Comparison of ENCODE assay signal across 23 mouse cellular contexts in the genomic region with DNA sequence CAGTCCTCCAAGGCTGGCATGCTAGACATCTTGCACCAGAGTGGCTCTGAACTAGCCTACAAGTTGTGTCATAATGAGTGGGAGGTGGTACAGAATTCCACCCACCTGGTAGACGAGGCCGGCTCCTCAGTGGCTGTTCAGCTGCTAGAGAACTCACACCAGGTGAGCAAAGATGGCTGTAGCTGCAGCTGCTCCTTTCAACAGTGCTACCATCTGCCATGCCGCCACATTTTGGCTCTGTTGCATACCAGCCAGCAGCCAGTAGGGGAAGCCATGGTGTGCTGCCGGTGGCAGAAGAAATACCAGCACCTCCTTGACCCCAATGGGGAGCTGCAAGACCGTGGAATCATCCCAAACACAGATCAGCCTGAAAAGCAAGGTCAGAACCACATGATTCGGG. TPM values are rescaled to one million over a fixed set of nuclear protein-coding genes. Genes with fewer than 3 reads are reported as not detected.
DNase-seq lines count a peak whose midpoint lies in the region; TF ChIP-seq lines count a peak whose summit lies in the region.
"Had no signal": no experiment of that assay in that cellular context is flagged by ENCODE, and none has a peak within 500 bp of the region (broad histone marks: within the 10 kb centered on the region; RNA-seq: fewer than 3 reads in every experiment).

No protein-coding gene starts in this region.

- H3K4me1 ChIP-seq in ES-Bruce4 (ENCODE audit: control insufficient read depth, insufficient read depth, low read length) = peaks cover 10% of the 10 kb centered on the region

- TF ChIP-seq CTCF in layer of hippocampus, adult 2 months (conservative IDR thresholded peaks at IDR 0.05) = 0 out of 2 replicates have a peak, but pooled peaks have one; percentile 20
- TF ChIP-seq CTCF in ES-Bruce4 (IDR thresholded peaks at IDR 0.05; ENCODE audit: low read depth, low read length) = peak; percentile 10

- DNase-seq in cerebellum, postnatal 10 days = peak; percentile 56 to 57
- DNase-seq in cerebellum, postnatal 4 days (ENCODE audit: low spot score in 2 of 2) = no peak
- no peak for DNase-seq in layer of hippocampus, adult 2 months (ENCODE audit: low spot score in 2 of 2)
- no peak for DNase-seq in layer of hippocampus, adult 9-10 months (ENCODE audit: low spot score)
- peak; percentile 44 for DNase-seq in R1 (ENCODE audit: low read depth, low spot score)
- no peak for DNase-seq in thymus, postnatal 4 days
- no peak for DNase-seq in right cerebral cortex, adult 2 months (ENCODE audit: low spot score in 2 of 2)
- DNase-seq: adrenal gland, adult 2 months; adrenal gland, postnatal 25 days; gastrocnemius, adult 2 months; gastrocnemius, postnatal 25 days; heart, postnatal 36 days; kidney, adult 18-20 months had no signal

- H3K9me3 ChIP-seq in ES-Bruce4 (replicated peaks; ENCODE audit: control insufficient read depth, insufficient read depth, low read length, poor library complexity, severe bottlenecking) = no peaks in the 10 kb centered on the region
- H3K9me3 ChIP-seq: embryonic facial prominence, embryonic 13.5 days; forebrain, embryonic 12.5 days; heart, embryonic 13.5 days; hindbrain, embryonic 15.5 days had no signal

- no peak for TF ChIP-seq EP300 in ES-Bruce4 (IDR thresholded peaks at IDR 0.05; ENCODE audit: insufficient read depth, low read depth, low read length)

- no peak overlapping the region for H3K9ac ChIP-seq in ES-Bruce4 (ENCODE audit: low read depth, poor library complexity, severe bottlenecking)
- H3K9ac ChIP-seq: embryonic facial prominence, embryonic 13.5 days; forebrain, embryonic 12.5 days; heart, embryonic 13.5 days; hindbrain, embryonic 15.5 days had no signal

- no peaks in the 10 kb centered on the region for H3K27me3 ChIP-seq in ES-Bruce4 (ENCODE audit: control insufficient read depth, insufficient read depth, low read length, poor library complexity, severe bottlenecking)
- H3K27me3 ChIP-seq: embryonic facial prominence, embryonic 13.5 days; forebrain, embryonic 12.5 days; heart, embryonic 13.5 days; hindbrain, embryonic 15.5 days; Patski had no signal

- peaks cover 26% of the 10 kb centered on the region for H3K36me3 ChIP-seq in ES-Bruce4 (ENCODE audit: control insufficient read depth, insufficient read depth, low read length, poor library complexity, severe bottlenecking)

- H3K27ac ChIP-seq in layer of hippocampus, adult 2 months = no peak overlapping the region
- H3K27ac ChIP-seq in ES-Bruce4 (ENCODE audit: insufficient read depth, low read length) = peak overlapping the region; percentile 76
- H3K27ac ChIP-seq: embryonic facial prominence, embryonic 13.5 days; forebrain, embryonic 12.5 days; gastrocnemius, adult 2 months; heart, embryonic 13.5 days; hindbrain, embryonic 15.5 days had no signal

- no peak for TF ChIP-seq POLR2A in ES-Bruce4 (IDR thresholded peaks at IDR 0.05; ENCODE audit: insufficient read depth, low read length)

- no peak overlapping the region for H3K4me3 ChIP-seq in layer of hippocampus, adult 2 months
- H3K4me3 ChIP-seq in ES-Bruce4 (ENCODE audit: low read depth, low read length) = no peak overlapping the region
- H3K4me3 ChIP-seq: embryonic facial prominence, embryonic 13.5 days; forebrain, embryonic 12.5 days; gastrocnemius, adult 2 months; heart, embryonic 13.5 days; hindbrain, embryonic 15.5 days had no signal

RNA-seq across cellular contexts. Expression of a gene that starts 1.4 kb away (rescaled TPM):
- total RNA-seq in layer of hippocampus, adult 2 months (2021) = 10 to 100 TPM; 23.6 to 25.2 TPM
- 39.5 and 50.0 TPM in 2 replicates for polyA plus RNA-seq in ES-Bruce4 (2011; ENCODE audit: insufficient read depth, insufficient read length, low read depth, missing spikeins)

RNA-seq across cellular contexts. Expression of a gene that starts 7.3 kb away (rescaled TPM):
- total RNA-seq in layer of hippocampus, adult 2 months (2021) = under 1 TPM; 0.47 to 0.79 TPM
- polyA plus RNA-seq in ES-Bruce4 (2011; ENCODE audit: insufficient read depth, insufficient read length, low read depth, missing spikeins) = not detected in 2 replicates
- total RNA-seq: adrenal gland, adult 2 months; adrenal gland, postnatal 25 days; gastrocnemius, postnatal 25 days; granulocyte monocyte progenitor cell, adult 5-6 weeks had no signal
- polyA plus RNA-seq: adrenal gland, adult 2 months; embryonic facial prominence, embryonic 13.5 days; forebrain, embryonic 12.5 days; heart, embryonic 13.5 days; heart, postnatal 0 days; hindbrain, embryonic 11.5 days; intestine, embryonic 14.5 days had no signal

RNA-seq across cellular contexts. Expression of a gene that starts 11.6 kb away (rescaled TPM):
- total RNA-seq in layer of hippocampus, adult 2 months (2021) = 100 to 1,000 TPM; 103 to 108 TPM
- polyA plus RNA-seq in ES-Bruce4 (2011; ENCODE audit: insufficient read depth, insufficient read length, low read depth, missing spikeins) = 75.3 and 83.4 TPM in 2 replicates

RNA-seq across cellular contexts. Expression of a gene that starts 12.2 kb away (rescaled TPM):
- total RNA-seq in layer of hippocampus, adult 2 months (2021) = 1 to 10 TPM; 2.8 to 3.6 TPM
- 2.2 and 2.8 TPM in 2 replicates for polyA plus RNA-seq in ES-Bruce4 (2011; ENCODE audit: insufficient read depth, insufficient read length, low read depth, missing spikeins)

RNA-seq across cellular contexts. Expression of a gene that starts 16.2 kb away (rescaled TPM):
- 1 to 10 TPM; 7.2 to 8.9 TPM for total RNA-seq in layer of hippocampus, adult 2 months (2021)
- polyA plus RNA-seq in ES-Bruce4 (2011; ENCODE audit: insufficient read depth, insufficient read length, low read depth, missing spikeins) = 10.7 and 12.1 TPM in 2 replicates

Comparison
In these comparisons a context has a peak if more than half of its experiments do, and no peak if none do; other contexts are left out.
1. DNase-seq: peak in cerebellum, postnatal 10 days (2 of 2) and R1 (single experiment); none in cerebellum, postnatal 4 days (0 of 2), layer of hippocampus, adult 2 months (0 of 2), layer of hippocampus, adult 9-10 months (single experiment), thymus, postnatal 4 days (single experiment) and right cerebral cortex, adult 2 months (0 of 2).